In the genomic region with DNA sequence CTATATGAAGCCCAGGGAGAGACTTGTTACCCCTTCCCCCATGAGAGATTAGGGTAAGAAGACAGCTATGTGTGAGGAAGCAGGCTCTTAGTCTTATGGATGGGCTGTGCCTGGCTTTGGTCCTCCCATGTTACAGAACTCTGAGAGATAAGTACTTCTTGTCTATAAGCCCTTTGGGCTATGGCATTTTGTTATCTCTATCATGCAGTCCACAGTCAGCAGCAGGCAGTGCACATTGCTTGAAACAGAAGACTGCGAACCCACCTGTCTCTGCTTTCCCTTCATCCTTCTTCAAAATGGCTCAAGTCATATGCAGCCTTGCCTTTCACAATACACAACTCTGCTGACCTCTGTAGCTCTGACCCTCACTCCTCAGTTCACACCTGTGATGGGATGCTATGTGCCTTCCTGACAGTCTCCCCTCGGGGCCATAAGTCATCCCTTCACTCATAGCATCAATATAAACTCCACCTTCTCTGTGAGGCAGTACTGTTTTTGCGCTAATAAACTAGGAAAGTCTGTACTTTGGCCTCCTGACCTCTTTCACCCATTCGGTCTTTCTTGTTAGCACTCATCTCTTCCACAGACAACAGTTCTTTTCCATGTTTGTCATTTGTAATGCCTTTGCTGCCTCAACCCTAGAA, we compare ENCODE assay signal across 15 mouse cellular contexts.
DNase-seq lines count a peak whose midpoint lies in the region; ATAC-seq and TF ChIP-seq lines count a peak whose summit lies in the region.
"Had no signal": no experiment of that assay in that cellular context is flagged by ENCODE, and none has a peak within 500 bp of the region (broad histone marks: within the 10 kb centered on the region; RNA-seq: fewer than 3 reads in every experiment).

No protein-coding gene starts in this region.

- intact Hi-C loops in heart, postnatal 10 days (cut with DNase I), result no loop called here

- no peaks in the 10 kb centered on the region for H3K4me1 ChIP-seq in intestine, embryonic 14.5 days (replicated peaks; ENCODE audit: control insufficient read depth, insufficient read depth, low read length)
- H3K4me1 ChIP-seq in liver, embryonic 14.5 days (replicated peaks; ENCODE audit: control insufficient read depth in 2 of 2, insufficient read depth in 2 of 2, low read length in 1 of 2), result peaks cover 37 to 47% of the 10 kb centered on the region in 2 experiments
- no peaks in the 10 kb centered on the region for H3K4me1 ChIP-seq in neural tube, embryonic 15.5 days
- H3K4me1 ChIP-seq: hindbrain, embryonic 15.5 days had no signal

- no peak overlapping the region for H3K27ac ChIP-seq in intestine, embryonic 14.5 days (ENCODE audit: low read depth)
- H3K27ac ChIP-seq in liver, embryonic 14.5 days, result peak overlapping the region; percentile 94
- no peak overlapping the region for H3K27ac ChIP-seq in neural tube, embryonic 15.5 days (replicated peaks)
- H3K27ac ChIP-seq: forebrain, embryonic 15.5 days; gastrocnemius, adult 2 months; heart, adult 2 months; hindbrain, embryonic 15.5 days; left cerebral cortex, adult 2 months had no signal

- no peak overlapping the region for H3K9ac ChIP-seq in intestine, embryonic 14.5 days (ENCODE audit: low read length)
- peak overlapping the region; percentile 48 for H3K9ac ChIP-seq in liver, embryonic 14.5 days (replicated peaks)
- H3K9ac ChIP-seq in neural tube, embryonic 15.5 days (replicated peaks), result no peak overlapping the region
- H3K9ac ChIP-seq: forebrain, embryonic 15.5 days; hindbrain, embryonic 15.5 days had no signal

- peak; percentile 93 for TF ChIP-seq EP300 in liver, embryonic 14.5 days (IDR thresholded peaks at IDR 0.05; ENCODE audit: low read depth)

- peak; percentile 56 for DNase-seq in c-Kit-positive CD71-positive TER-119-negative erythroid progenitor cells, embryonic 14.5 days (ENCODE audit: low read depth)
- DNase-seq in intestine, embryonic 14.5 days (ENCODE audit: low spot score), result no peak
- DNase-seq in liver, embryonic 14.5 days (ENCODE audit: low read depth in 3 of 3, low spot score in 3 of 3), result peak; percentile 68 to 88 (median 84)
- peak; percentile 26 to 56 for DNase-seq in spleen, postnatal 36 days (ENCODE audit: low spot score in 2 of 2)
- no peak for DNase-seq in heart, postnatal 10 days
- DNase-seq in ovary, postnatal 36 days (ENCODE audit: low spot score), result no peak
- DNase-seq: cerebellum, adult 2 months; gastrocnemius, adult 2 months; heart, adult 2 months; thymus, postnatal 14 days had no signal

- peak; percentile 40; the same call in 1 of the 2 replicates for ATAC-seq in intestine, embryonic 14.5 days (replicated peaks; ENCODE audit: low FRiP score, low TSS enrichment, low read depth)
- ATAC-seq in liver, embryonic 14.5 days (ENCODE audit: insufficient read depth), result peak; percentile 99
- ATAC-seq in neural tube, embryonic 15.5 days (ENCODE audit: low FRiP score), result no peak
- ATAC-seq: CD4-positive, CD25-positive, alpha-beta regulatory T cell, adult 4 months; forebrain, embryonic 15.5 days had no signal

- no peaks in the 10 kb centered on the region for H3K27me3 ChIP-seq in intestine, embryonic 14.5 days (replicated peaks; ENCODE audit: control insufficient read depth, insufficient read depth, low read length)
- no peaks in the 10 kb centered on the region for H3K27me3 ChIP-seq in liver, embryonic 14.5 days (ENCODE audit: control insufficient read depth, insufficient read depth, low read length)
- 0 out of 2 replicates have a peak, but pooled peaks cover 7% of the 10 kb centered on the region for H3K27me3 ChIP-seq in neural tube, embryonic 15.5 days (replicated peaks)
- H3K27me3 ChIP-seq: forebrain, embryonic 15.5 days; hindbrain, embryonic 15.5 days had no signal

- H3K4me3 ChIP-seq in intestine, embryonic 14.5 days (ENCODE audit: low read depth, low read length), result no peak overlapping the region
- peak overlapping the region in 1 of 2 experiments; percentile 18; a peak in 3 of 4 replicates for H3K4me3 ChIP-seq in liver, embryonic 14.5 days (ENCODE audit: insufficient read depth in 1 of 2, low read depth in 2 of 2, low read length in 2 of 2)
- no peak overlapping the region for H3K4me3 ChIP-seq in neural tube, embryonic 15.5 days (replicated peaks)
- H3K4me3 ChIP-seq: forebrain, embryonic 15.5 days; gastrocnemius, adult 2 months; heart, adult 2 months; hindbrain, embryonic 15.5 days; left cerebral cortex, adult 2 months had no signal

- H3K36me3 ChIP-seq in intestine, embryonic 14.5 days (ENCODE audit: control insufficient read depth, insufficient read depth, low read length), result no peaks in the 10 kb centered on the region
- H3K36me3 ChIP-seq in liver, embryonic 14.5 days (replicated peaks; ENCODE audit: control insufficient read depth, insufficient read depth, low read depth), result no peaks in the 10 kb centered on the region
- H3K36me3 ChIP-seq in neural tube, embryonic 15.5 days, result no peaks in the 10 kb centered on the region
- H3K36me3 ChIP-seq: forebrain, embryonic 15.5 days; hindbrain, embryonic 15.5 days had no signal

- H3K9me3 ChIP-seq in intestine, embryonic 14.5 days (ENCODE audit: control insufficient read depth, low read length), result no peaks in the 10 kb centered on the region
- no peaks in the 10 kb centered on the region for H3K9me3 ChIP-seq in liver, embryonic 14.5 days (ENCODE audit: control insufficient read depth, low read length)
- H3K9me3 ChIP-seq in neural tube, embryonic 15.5 days (replicated peaks), result no peaks in the 10 kb centered on the region
- H3K9me3 ChIP-seq: forebrain, embryonic 15.5 days; hindbrain, embryonic 15.5 days had no signal

- no peak overlapping the region for H3K4me2 ChIP-seq in intestine, embryonic 14.5 days (ENCODE audit: low read length)
- peak overlapping the region; percentile 68 for H3K4me2 ChIP-seq in liver, embryonic 14.5 days (ENCODE audit: low read depth)
- no peak overlapping the region for H3K4me2 ChIP-seq in neural tube, embryonic 15.5 days
- H3K4me2 ChIP-seq: forebrain, embryonic 15.5 days; hindbrain, embryonic 15.5 days had no signal

- 46% methylated on average over 4 of the region's 4 CpGs for whole genome bisulfite sequencing in intestine, embryonic 14.5 days
- 42% methylated on average over 4 of the region's 4 CpGs for WGBS in liver, embryonic 14.5 days (ENCODE audit: insufficient replicate concordance)
- 87% methylated on average over 4 of the region's 4 CpGs for WGBS in neural tube, embryonic 15.5 days

- TF ChIP-seq CTCF in liver, embryonic 14.5 days (IDR thresholded peaks at IDR 0.05; ENCODE audit: low read depth), result no peak

Comparison
In these comparisons a context has a peak if more than half of its experiments do, and no peak if none do; other contexts are left out.
1. DNase-seq: peak in c-Kit-positive CD71-positive TER-119-negative erythroid progenitor cells, embryonic 14.5 days (single experiment), liver, embryonic 14.5 days (3 of 3) and spleen, postnatal 36 days (2 of 2); none in intestine, embryonic 14.5 days (single experiment), heart, postnatal 10 days (0 of 2) and ovary, postnatal 36 days (single experiment).